Mouse (Mus musculus) heart, postnatal 25 days (tissue): ENCODE data around the gene Spats2l. TPM values are rescaled to one million over a fixed set of nuclear protein-coding genes. Genes with fewer than 3 reads are reported as not detected.

ENCODE experiments used
- DNase-seq: peaks from one replicate; pipeline ENCODE4 v3.0.0; 2022; ENCODE audit warnings: low spot score
- intact Hi-C: fragments of 180-260 bp; cut with DNase I; formaldehyde crosslinking; loops from one replicate; pipeline ENCODE4 v1.15.1; 2025
- total RNA-seq, 2 experiments: library from RNA; stranded (reverse); gene quantifications; 2 replicates each; pipeline ENCODE4 v1.2.3; 2021

Gene Spats2l
- 1 to 10 TPM; 8.6 to 9.1 TPM for total RNA-seq

- DNase-seq = peak; percentile 1
- intact Hi-C loops = loop anchor here (5.0 kb wide), 1 partner anchor 173 kb away; no protein-coding TSS in a partner anchor
These were observed at the start of gene Spats2l for GRCm38 (mm10) chr1:57774001-57774667. Spats2l (plus strand) TSS chr1:57774162.

- intact Hi-C loops = no loop called here
- no peak for DNase-seq
These were observed 48.7 kb upstream of the Spats2l start for GRCm38 (mm10) chr1:57725268-57725667.

GRCm38 (mm10) chr1:57735877-57736276 lies 38.1 kb upstream of the Spats2l start:
- intact Hi-C loops = no loop called here
- no peak for DNase-seq

- intact Hi-C loops = no loop called here
- DNase-seq = no peak
These were observed 32.2 kb upstream of the Spats2l start for GRCm38 (mm10) chr1:57741740-57742139.

GRCm38 (mm10) chr1:57742266-57742665 lies 31.7 kb upstream of the Spats2l start:
- intact Hi-C loops = no loop called here
- no peak for DNase-seq

- intact Hi-C loops = no loop called here
These were observed 22.2 kb upstream of the Spats2l start for GRCm38 (mm10) chr1:57751781-57752180.

GRCm38 (mm10) chr1:57766396-57766795 lies 7.6 kb upstream of the Spats2l start:
- no peak for DNase-seq
- intact Hi-C loops = no loop called here

More at GRCm38 (mm10) chr1:57751781-57752180, 22.2 kb upstream of the Spats2l start:
- DNase-seq = no peak

GRCm38 (mm10) chr1:57773326-57773725 lies 636 bp upstream of the Spats2l start:
- intact Hi-C loops = loop anchor here (5.0 kb wide), 1 partner anchor 174 kb away; no protein-coding TSS in a partner anchor
- no peak for DNase-seq

- peak; percentile 63 for DNase-seq
- intact Hi-C loops = loop anchor here (1.0 to 5.0 kb wide), 2 partner anchors 78 to 172 kb away; no protein-coding TSS in a partner anchor
These were observed 920 bp downstream of the Spats2l start for GRCm38 (mm10) chr1:57774668-57775495.

GRCm38 (mm10) chr1:57775496-57775790 lies 1.5 kb downstream of the Spats2l start:
- intact Hi-C loops = loop anchor here (1.0 kb wide), 1 partner anchor 78 kb away; no protein-coding TSS in a partner anchor
- no peak for DNase-seq

GRCm38 (mm10) chr1:57776671-57777281 lies 2.8 kb downstream of the Spats2l start:
- no peak for DNase-seq
- intact Hi-C loops = loop anchor here (2.0 kb wide), 1 partner anchor 348 kb away; no protein-coding TSS in a partner anchor

GRCm38 (mm10) chr1:57784300-57784699 lies 10.3 kb downstream of the Spats2l start:
- DNase-seq = no peak
- intact Hi-C loops = no loop called here

- no peak for DNase-seq
- intact Hi-C loops = no loop called here
These were observed 15.9 kb downstream of the Spats2l start for GRCm38 (mm10) chr1:57789831-57790230.

- no peak for DNase-seq
- intact Hi-C loops = no loop called here
These were observed 18.2 kb downstream of the Spats2l start for GRCm38 (mm10) chr1:57792212-57792611.

GRCm38 (mm10) chr1:57795838-57796237 lies 21.9 kb downstream of the Spats2l start:
- intact Hi-C loops = no loop called here
- DNase-seq = no peak

- intact Hi-C loops = no loop called here
- no peak for DNase-seq
These were observed 25.4 kb downstream of the Spats2l start for GRCm38 (mm10) chr1:57799398-57799797.

GRCm38 (mm10) chr1:57800846-57801245 lies 26.9 kb downstream of the Spats2l start:
- no peak for DNase-seq
- intact Hi-C loops = no loop called here

GRCm38 (mm10) chr1:57806126-57806525 lies 32.2 kb downstream of the Spats2l start:
- intact Hi-C loops = no loop called here
- no peak for DNase-seq

GRCm38 (mm10) chr1:57807882-57808281 lies 33.9 kb downstream of the Spats2l start:
- DNase-seq = no peak
- intact Hi-C loops = no loop called here

GRCm38 (mm10) chr1:57810221-57810620 lies 36.3 kb downstream of the Spats2l start:
- intact Hi-C loops = no loop called here
- DNase-seq = no peak

GRCm38 (mm10) chr1:57817103-57817502 lies 43.1 kb downstream of the Spats2l start:
- no peak for DNase-seq
- intact Hi-C loops = no loop called here
